ENCODE assay signal across 8 mouse cellular contexts in genomic region chr19:30174919-30175571, GRCm38 (mm10). TPM values are rescaled to one million over a fixed set of nuclear protein-coding genes. Genes with fewer than 3 reads are reported as not detected.
A peak's percentile ranks its signal among the peaks of the same experiment; 100 is the strongest.
DNase-seq lines count a peak whose midpoint lies in the region; ATAC-seq lines count a peak whose summit lies in the region.

Gene Gldc (minus strand): TSS chr19:30175429.

- no peaks in the 10 kb centered on the region for H3K9me3 ChIP-seq in hindbrain, embryonic 13.5 days

- peak; percentile 95 for ATAC-seq in hindbrain, embryonic 13.5 days (ENCODE audit: low FRiP score)
- no peak for ATAC-seq in CD4-positive, CD25-positive, alpha-beta regulatory T cell, adult 4 months

- H3K27ac ChIP-seq in hindbrain, embryonic 13.5 days = peak within 1 kb of the TSS; percentile 67

- no peaks in the 10 kb centered on the region for H3K36me3 ChIP-seq in hindbrain, embryonic 13.5 days

- WGBS in hindbrain, embryonic 13.5 days = under 1% methylated on average over 39 of the region's 53 CpGs

- peak within 1 kb of the TSS; percentile 76 for H3K9ac ChIP-seq in hindbrain, embryonic 13.5 days

- peak within 1 kb of the TSS; percentile 70 for H3K4me3 ChIP-seq in hindbrain, embryonic 13.5 days

- peaks cover 18% of the 10 kb centered on the region for H3K4me1 ChIP-seq in hindbrain, embryonic 13.5 days (replicated peaks)

- DNase-seq in adrenal gland, adult 18-20 months (ENCODE audit: low spot score in 2 of 2) = peak; percentile 20 to 29
- DNase-seq in cerebellum, postnatal 14 days = peak; percentile 72 to 76
- DNase-seq in frontal cortex, postnatal 14 days (ENCODE audit: low spot score in 2 of 2) = peak; percentile 56 to 58
- DNase-seq in layer of hippocampus, postnatal 36 days = peak; percentile 61 to 65
- DNase-seq in lung, postnatal 10 days = peak; percentile 27
- DNase-seq in right cerebral cortex, postnatal 10 days (ENCODE audit: low spot score in 2 of 2) = peak; percentile 85 to 86

- H3K27me3 ChIP-seq in hindbrain, embryonic 13.5 days = 0 out of 2 replicates have a peak, but pooled peaks cover 8% of the 10 kb centered on the region

- peak within 1 kb of the TSS; percentile 99 for H3K4me2 ChIP-seq in hindbrain, embryonic 13.5 days

RNA-seq across cellular contexts. Expression of gene Gldc, which starts in this region (rescaled TPM):
- 1 to 10 TPM; 1.3 to 1.7 TPM for total RNA-seq in adrenal gland, adult 18-20 months (2021)
- polyA plus RNA-seq in hindbrain, embryonic 13.5 days (2015; fragmentation: Nextera tagmentation; extraction: Ambion mirVana) = 8.6 and 9.1 TPM in 2 replicates
- 10 to 100 TPM; 34.3 to 35.6 TPM for total RNA-seq in layer of hippocampus, postnatal 36 days (2021)
- under 1 TPM in 1 of 2 experiments, not detected in 1; 0.15 TPM for polyA plus RNA-seq in CD4-positive, CD25-positive, alpha-beta regulatory T cell, adult 4 months (2017; shearing (Covaris generic))

Comparison
In these comparisons a context has a peak if more than half of its experiments do, and no peak if none do; other contexts are left out.
1. RNA of gene Gldc (total RNA-seq): 34.3 to 35.6 TPM in layer of hippocampus, postnatal 36 days; 1.3 to 1.7 TPM in adrenal gland, adult 18-20 months; every median in the first group is over 10 times any median in the second.
2. DNase-seq: peak in every context shown above with its lines; median percentile 86 in right cerebral cortex, postnatal 10 days; 74 in cerebellum, postnatal 14 days; 63 in layer of hippocampus, postnatal 36 days; 57 in frontal cortex, postnatal 14 days; 27 in lung, postnatal 10 days; 24 in adrenal gland, adult 18-20 months.